Mouse (Mus musculus) G1E (cell line): ENCODE measurements around the gene Srl. TPM values are rescaled to one million over a fixed set of nuclear protein-coding genes. Genes with fewer than 3 reads are reported as not detected.

Source experiments
- ATAC-seq: 2 replicates; pipeline ENCODE4 v1.8.0; 2016; ENCODE audit warnings: mild to moderate bottlenecking; ENCODE audit not compliant: insufficient number of reproducible peaks, poor library complexity, low FRiP score, severe bottlenecking; ENCODE audit errors: extremely low read depth
- DNase-seq: peaks from one replicate; pipeline ENCODE4 v3.0.0; 2012; ENCODE audit warnings: low spot score
- H3K27me3 ChIP-seq: 2 replicates; pipeline ENCODE4 v1.6.1; 2012; ENCODE audit warnings: mild to moderate bottlenecking, low read length, inconsistent platforms; ENCODE audit not compliant: insufficient read depth
- H3K36me3 ChIP-seq: replicated peaks from 2 replicates; pipeline ENCODE3; 2012; ENCODE audit warnings: mild to moderate bottlenecking, inconsistent platforms
- H3K4me1 ChIP-seq: 2 replicates; pipeline ENCODE4 v1.6.1; 2012; ENCODE audit warnings: low read depth, low read length, inconsistent platforms, mixed read lengths; ENCODE audit not compliant: insufficient read depth
- H3K4me3 ChIP-seq: 2 replicates; pipeline ENCODE4 v1.5.1; 2012; ENCODE audit warnings: low read depth, mild to moderate bottlenecking, inconsistent platforms, low read length, moderate library complexity, mixed read lengths
- H3K9me3 ChIP-seq: replicated peaks from 2 replicates; pipeline ENCODE4 v1.6.1; 2012; ENCODE audit warnings: inconsistent platforms
- CTCF ChIP-seq: IDR thresholded peaks from 2 replicates; pipeline ENCODE4 v1.5.1; 2012; ENCODE audit warnings: low read depth, low read length, inconsistent platforms, mixed read lengths
- GATA1 ChIP-seq: IDR thresholded peaks from 2 replicates; pipeline ENCODE4 v1.6.1; 2012; ENCODE audit warnings: borderline replicate concordance, low read length, inconsistent platforms, mixed read lengths
- GATA2 ChIP-seq: IDR thresholded peaks from 2 replicates; pipeline ENCODE4 v1.6.1; 2012; ENCODE audit warnings: low read depth, low read length, inconsistent platforms, borderline replicate concordance
- POLR2AphosphoS5 ChIP-seq: IDR thresholded peaks from 2 replicates; pipeline ENCODE4 v1.6.1; 2012; ENCODE audit warnings: low read depth, low read length, inconsistent platforms; ENCODE audit not compliant: insufficient replicate concordance
- TAL1 ChIP-seq: conservative IDR thresholded peaks from 2 replicates; pipeline ENCODE4 v1.6.1; 2012; ENCODE audit warnings: low read depth, low read length, inconsistent platforms, mixed read lengths
- polyA plus RNA-seq: library from polyadenylated mRNA; stranded (reverse); fragments of >175 nt; gene quantifications from 2 replicates; pipeline ENCODE4 v1.2.3, GENCODE M21; 2012
- total RNA-seq, 2 experiments: library from RNA; stranded (forward) in 1 of 2; stranded (reverse) in 1 of 2; fragments of 200-1000 nt in 1 of 2; fragments of >200 nt in 1 of 2; fragmentation: Nextera tagmentation in 1 of 2; gene quantifications; 2 replicates each; pipeline ENCODE4 v1.2.3; 2014 to 2017

The Srl gene
- total and polyA plus RNA-seq, 3 experiments: 3.5 to 8.6 (median 8.5) TPM

DNA sequence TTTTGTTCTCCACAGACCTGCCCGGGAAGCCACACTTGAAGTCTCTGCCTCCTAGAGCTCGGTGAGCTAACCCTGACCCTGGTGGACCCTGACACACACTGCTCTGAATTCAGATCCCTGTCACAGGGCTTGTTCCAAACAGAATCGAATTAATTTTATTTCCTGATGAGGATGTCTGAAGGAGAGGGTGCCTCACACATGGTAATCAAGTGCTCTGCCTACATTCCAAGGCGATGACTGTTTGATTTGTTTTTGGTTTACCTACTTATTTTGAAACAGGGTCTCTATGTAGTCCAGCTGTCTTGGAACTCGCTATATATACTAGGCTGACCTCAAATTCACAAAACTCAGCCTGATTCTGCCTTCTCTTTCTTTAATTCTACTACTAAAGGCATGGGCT is 68.4 kb downstream of the Srl start:
- ATAC-seq: no peak

GRCm38 (mm10) chr16:4472687-4473086 is 68.9 kb downstream of the Srl start:
- Histone ChIP-seq H3K36me3 (no peaks in the 10 kb centered on the region), H3K4me3 (no peak overlapping the region), H3K9me3 (no peaks in the 10 kb centered on the region), H3K4me1 (peaks cover 22% of the 10 kb centered on the region), H3K27me3 (peaks cover 9% of the 10 kb centered on the region)
- DNase-seq (no peak), ATAC-seq (no peak)
- no peak for TF ChIP-seq CTCF
- TF ChIP-seq GATA1: no peak
- no peak for TF ChIP-seq GATA2
- TF ChIP-seq POLR2AphosphoS5: no peak
- TF ChIP-seq TAL1: no peak

More for the DNA sequence above, 68.4 kb downstream of the Srl start:
- peaks cover 5% of the 10 kb centered on the region; the same call in 1 of the 2 replicates for H3K27me3 ChIP-seq
- H3K36me3 ChIP-seq: no peaks in the 10 kb centered on the region
- peaks cover 22% of the 10 kb centered on the region for H3K4me1 ChIP-seq
- H3K9me3 ChIP-seq: no peaks in the 10 kb centered on the region
- H3K4me3 ChIP-seq: no peak overlapping the region
- DNase-seq: no peak
- TF ChIP-seq POLR2AphosphoS5 (no peak), GATA1 (no peak), TAL1 (no peak), GATA2 (no peak), CTCF (no peak)

DNA sequence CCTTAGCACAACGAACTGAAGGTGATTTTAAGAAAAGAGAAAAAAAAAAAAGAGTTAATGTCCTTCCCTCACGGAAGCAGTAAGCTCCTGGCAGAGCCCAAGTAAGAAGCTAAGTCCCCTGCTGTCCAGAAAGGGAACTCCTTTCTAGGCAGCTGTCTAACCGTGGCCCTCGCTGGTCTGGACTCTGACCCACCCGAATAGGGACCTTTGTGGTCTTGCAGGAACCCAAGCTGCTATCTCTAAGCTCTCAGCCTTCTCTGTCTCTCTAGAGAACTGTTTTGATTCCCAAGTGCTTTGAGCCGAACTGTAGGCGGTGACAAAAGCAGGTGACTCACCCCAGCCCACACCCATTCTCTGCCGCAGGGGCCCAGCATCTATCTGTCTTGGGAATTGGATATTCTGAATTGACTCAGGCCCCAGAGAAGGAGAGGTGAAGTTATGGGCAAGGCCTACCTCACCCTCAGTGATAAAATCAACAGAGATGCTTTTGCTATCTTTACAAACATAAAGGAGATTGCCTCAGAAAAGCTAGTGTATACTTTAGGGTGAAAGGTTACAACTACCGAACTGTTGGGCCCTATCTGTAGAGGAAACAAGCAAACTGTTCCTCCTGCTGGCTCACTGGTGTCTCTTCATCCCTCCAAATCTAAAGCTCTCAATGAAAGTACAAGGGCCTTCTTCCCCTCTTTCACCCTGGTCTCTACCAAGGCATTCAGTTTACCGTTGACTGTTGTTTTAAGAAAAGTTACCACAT is 71.8 kb downstream of the Srl start:
- ATAC-seq (no peak), DNase-seq (no peak)
- Histone ChIP-seq H3K9me3 (no peaks in the 10 kb centered on the region), H3K4me1 (peaks cover 13% of the 10 kb centered on the region), H3K4me3 (no peak overlapping the region), H3K36me3 (no peaks in the 10 kb centered on the region), H3K27me3 (peaks cover 6% of the 10 kb centered on the region)
- TF ChIP-seq POLR2AphosphoS5 (no peak), GATA2 (no peak), GATA1 (no peak), CTCF (no peak)

- Histone ChIP-seq H3K4me3 (no peak overlapping the region), H3K36me3 (no peaks in the 10 kb centered on the region), H3K4me1 (peaks cover 1% of the 10 kb centered on the region; the same call in 1 of the 2 replicates), H3K9me3 (no peaks in the 10 kb centered on the region), H3K27me3 (peaks cover 21% of the 10 kb centered on the region)
- DNase-seq: no peak
- TF ChIP-seq GATA2 (no peak), CTCF (no peak), TAL1 (no peak), POLR2AphosphoS5 (no peak), GATA1 (no peak)
- ATAC-seq: no peak
Observed at GRCm38 (mm10) chr16:4464529-4465089, 77.0 kb downstream of the Srl start.

- TF ChIP-seq GATA2 (no peak), POLR2AphosphoS5 (no peak), CTCF (no peak), GATA1 (no peak), TAL1 (no peak)
- Histone ChIP-seq H3K4me1 (no peaks in the 10 kb centered on the region), H3K36me3 (no peaks in the 10 kb centered on the region), H3K4me3 (no peak overlapping the region), H3K9me3 (no peaks in the 10 kb centered on the region), H3K27me3 (peaks cover 32% of the 10 kb centered on the region)
- ATAC-seq (no peak), DNase-seq (no peak)
Observed at GRCm38 (mm10) chr16:4457927-4458326, 83.7 kb downstream of the Srl start.

DNA sequence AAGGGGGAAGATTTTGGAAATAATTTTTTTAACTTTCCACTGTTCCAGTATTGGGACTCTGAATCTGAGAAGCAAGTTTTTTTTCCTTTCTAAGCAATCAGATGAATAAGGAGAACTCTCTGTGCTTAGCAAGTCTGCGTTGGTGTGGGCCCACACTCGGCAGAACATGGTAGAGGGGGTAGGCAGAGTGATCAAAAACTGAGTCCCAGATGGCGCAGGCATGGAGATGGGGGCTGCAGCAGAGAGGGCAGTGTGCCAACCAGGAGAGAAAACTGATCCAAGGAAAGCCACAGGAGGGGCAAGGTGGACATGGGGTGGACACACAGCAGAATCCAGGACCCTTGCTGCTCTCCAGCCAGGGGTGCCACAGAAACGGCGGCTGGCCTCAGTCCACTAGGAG is 85.2 kb downstream of the Srl start:
- ATAC-seq (no peak), DNase-seq (no peak)
- no peaks in the 10 kb centered on the region for H3K9me3 ChIP-seq
- peaks cover 24% of the 10 kb centered on the region for H3K27me3 ChIP-seq
- no peak overlapping the region for H3K4me3 ChIP-seq
- no peak for TF ChIP-seq GATA1
- no peak for TF ChIP-seq GATA2
- TF ChIP-seq CTCF: no peak
- no peak for TF ChIP-seq TAL1
- no peak for TF ChIP-seq POLR2AphosphoS5
- H3K4me1 ChIP-seq: no peaks in the 10 kb centered on the region
- H3K36me3 ChIP-seq: no peaks in the 10 kb centered on the region
